Mouse (Mus musculus) CD8-positive naive resting alpha-beta T cell, adult 2 months (primary cell): ENCODE measurements around the gene Nfib.

Experiments
- DNase-seq, 2 experiments: peaks; one replicate each; pipeline ENCODE4 v3.0.0; 2022; ENCODE audit warnings: low read depth in 2 of 2, low spot score in 2 of 2

Nfib gene

GRCm38 (mm10) chr4:82369011-82369776 lies 336.4 kb downstream of the Nfib start:
- no peak for DNase-seq

GRCm38 (mm10) chr4:82368091-82368775 lies 337.3 kb downstream of the Nfib start:
- DNase-seq: no peak

- no peak for DNase-seq
These were observed 340.7 kb downstream of the Nfib start for GRCm38 (mm10) chr4:82364696-82365385.

GRCm38 (mm10) chr4:82363951-82364350 lies 341.6 kb downstream of the Nfib start:
- DNase-seq: no peak

- DNase-seq: no peak
These were observed 343.3 kb downstream of the Nfib start for GRCm38 (mm10) chr4:82362294-82362693.

- no peak for DNase-seq
These were observed 345.5 kb downstream of the Nfib start for GRCm38 (mm10) chr4:82360081-82360511.

GRCm38 (mm10) chr4:82359110-82359509 lies 346.4 kb downstream of the Nfib start:
- no peak for DNase-seq

GRCm38 (mm10) chr4:82349006-82349405 lies 356.5 kb downstream of the Nfib start:
- no peak for DNase-seq

GRCm38 (mm10) chr4:82344787-82345186 lies 360.8 kb downstream of the Nfib start:
- DNase-seq: no peak

GRCm38 (mm10) chr4:82344224-82344623 lies 361.3 kb downstream of the Nfib start:
- DNase-seq: no peak

- no peak for DNase-seq
These were observed 366.6 kb downstream of the Nfib start for GRCm38 (mm10) chr4:82338930-82339329.

- no peak for DNase-seq
These were observed 367.1 kb downstream of the Nfib start for GRCm38 (mm10) chr4:82338481-82338880.

- DNase-seq: no peak
These were observed 368.6 kb downstream of the Nfib start for GRCm38 (mm10) chr4:82336951-82337381.

- DNase-seq: no peak
These were observed 370.2 kb downstream of the Nfib start for GRCm38 (mm10) chr4:82335266-82335865.

GRCm38 (mm10) chr4:82333413-82333812 lies 372.1 kb downstream of the Nfib start:
- DNase-seq: no peak

- DNase-seq: no peak
These were observed 375.5 kb downstream of the Nfib start for GRCm38 (mm10) chr4:82330095-82330494.

GRCm38 (mm10) chr4:82326140-82326529 lies 379.4 kb downstream of the Nfib start:
- DNase-seq: no peak

- DNase-seq: no peak
These were observed 380.0 kb downstream of the Nfib start for GRCm38 (mm10) chr4:82325409-82326139.

GRCm38 (mm10) chr4:82324977-82325376 lies 380.6 kb downstream of the Nfib start:
- DNase-seq: no peak

GRCm38 (mm10) chr4:82321008-82321407 lies 384.5 kb downstream of the Nfib start:
- no peak for DNase-seq

- DNase-seq: no peak
These were observed 386.2 kb downstream of the Nfib start for GRCm38 (mm10) chr4:82319388-82319787.
